Mouse (Mus musculus) induced T-regulatory cell, adult 2 months (primary cell): ENCODE measurements around the gene Hepacam2.
A peak's percentile ranks its signal among the peaks of the same experiment; 100 is the strongest.
"Not testable (repeated sequence)": the region's sequence is repeated elsewhere in the genome, so short reads cannot be mapped to it uniquely, and the experiment has no call there.

Source experiments
- DNase-seq: peaks from one replicate; pipeline ENCODE4 v3.0.0-alpha.2; 2012; ENCODE audit warnings: low read depth

Gene Hepacam2

DNA sequence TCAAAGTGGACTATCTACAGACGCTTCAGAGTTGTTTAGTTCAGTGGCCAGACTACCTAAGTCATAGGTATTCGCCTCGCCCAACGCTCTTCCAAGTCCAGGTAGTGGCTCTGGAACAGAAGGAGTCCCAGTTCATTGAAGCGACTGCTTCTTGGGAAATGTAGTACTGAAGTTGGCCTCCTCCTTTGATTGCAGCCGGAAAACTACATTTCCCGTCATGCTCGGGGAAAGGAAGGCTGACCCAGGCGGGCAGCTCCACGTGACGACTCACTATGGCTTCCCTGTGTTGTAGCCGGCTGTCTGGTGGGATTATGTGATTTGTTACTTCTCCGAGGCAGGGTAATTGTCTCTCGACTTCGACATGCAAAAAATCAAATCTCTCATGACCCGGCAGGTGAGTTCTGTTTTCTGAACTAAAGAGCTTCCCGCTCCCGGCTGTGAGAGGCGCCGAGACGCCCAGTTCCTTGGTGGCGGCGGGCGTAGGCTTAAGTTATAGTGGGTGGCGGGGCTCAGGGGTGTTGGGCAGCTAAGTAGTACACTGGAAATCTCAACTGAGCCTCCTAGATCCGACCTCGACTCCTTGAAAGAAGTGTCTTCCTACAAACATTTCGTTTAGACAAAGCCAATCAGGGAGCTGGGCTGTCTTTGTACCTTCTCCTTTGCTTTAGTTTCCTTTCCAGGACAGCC is at the start of gene Hepacam2, which contains the start of gene Vps50:
Gene Hepacam2 (minus strand): TSS at position 137 of the 687 bp plus-strand sequence.
Gene Vps50 (plus strand): TSS at position 221 of the 687 bp plus-strand sequence.
- peak; percentile 91 for DNase-seq

DNA sequence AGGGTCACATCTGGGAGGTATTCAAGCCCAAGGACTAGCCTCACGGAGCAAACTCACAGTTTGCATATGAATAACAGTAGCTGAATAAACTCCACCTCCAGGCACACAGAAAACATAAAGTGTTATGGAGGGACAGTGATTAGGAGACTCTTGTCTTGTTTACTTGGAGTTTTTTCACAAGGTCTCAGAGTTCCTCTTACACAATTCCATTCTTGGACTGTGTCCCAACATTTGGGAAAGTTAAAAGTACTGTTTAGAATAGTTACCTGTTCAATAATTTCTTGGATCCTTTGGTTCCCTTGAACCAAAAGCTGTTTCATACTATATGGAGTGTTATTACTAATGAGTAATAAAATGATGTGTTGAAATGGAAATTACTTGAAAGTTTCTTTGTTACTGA is 46.9 kb upstream of the Hepacam2 start:
- no peak for DNase-seq

DNA sequence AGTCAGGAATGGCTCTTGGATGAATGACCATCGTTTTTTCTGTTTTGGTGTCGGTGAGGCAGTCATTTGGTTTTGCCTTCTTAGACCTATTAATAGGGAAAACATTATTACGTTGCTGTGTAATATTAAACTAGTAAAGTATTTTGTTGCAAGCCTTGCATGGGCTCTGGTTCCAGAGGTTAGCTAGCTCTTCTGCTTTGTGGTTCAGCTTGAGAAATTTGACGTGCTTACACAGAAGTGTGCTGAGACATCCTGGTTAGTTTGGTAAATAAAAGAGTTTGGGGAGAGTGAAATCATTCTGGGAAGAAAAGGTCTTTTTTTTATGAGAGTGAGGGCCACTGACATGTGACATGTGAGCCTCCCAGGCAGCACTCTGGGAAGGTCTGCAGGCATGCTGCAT is 45.8 kb upstream of the Hepacam2 start:
- DNase-seq = no peak

DNA sequence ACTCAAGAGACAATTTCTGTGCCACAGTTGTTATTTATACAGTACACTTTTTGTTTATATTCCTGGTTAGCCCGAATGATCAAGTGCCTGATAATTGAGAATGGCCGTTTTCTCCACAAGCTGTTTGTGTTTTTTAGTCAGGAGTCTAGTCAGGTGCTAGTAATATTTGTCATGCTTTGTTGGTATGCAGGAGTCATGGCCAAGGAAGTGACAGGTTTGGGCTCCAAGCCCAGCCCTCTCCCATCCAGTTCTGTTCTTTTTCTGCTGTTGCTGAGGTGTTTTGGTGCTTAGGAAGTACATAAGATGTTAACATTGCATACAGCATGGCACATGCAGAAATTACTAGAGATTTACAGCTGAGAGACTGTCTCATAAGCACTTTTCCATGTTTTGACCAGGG is 41.4 kb upstream of the Hepacam2 start:
- no peak for DNase-seq

DNA sequence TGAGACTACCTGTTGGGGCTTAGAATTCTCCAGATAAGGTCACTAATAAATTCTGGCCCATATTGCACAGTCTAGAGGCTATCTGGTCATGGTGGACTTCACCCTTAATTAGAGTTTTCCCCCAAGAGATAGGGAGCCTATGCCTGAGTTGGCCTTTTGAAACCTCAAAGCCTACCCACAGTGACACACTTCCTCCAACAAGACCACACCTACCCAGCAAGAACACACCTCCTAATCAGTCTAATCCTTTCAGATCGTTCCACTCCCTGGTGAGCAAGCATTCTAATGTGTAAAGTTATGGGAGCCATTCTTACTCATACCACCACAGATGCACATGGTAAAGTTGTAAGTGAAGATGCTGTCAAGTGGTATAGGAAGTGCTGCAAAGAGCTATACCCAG is 38.0 kb upstream of the Hepacam2 start:
- DNase-seq = peak; percentile 11

DNA sequence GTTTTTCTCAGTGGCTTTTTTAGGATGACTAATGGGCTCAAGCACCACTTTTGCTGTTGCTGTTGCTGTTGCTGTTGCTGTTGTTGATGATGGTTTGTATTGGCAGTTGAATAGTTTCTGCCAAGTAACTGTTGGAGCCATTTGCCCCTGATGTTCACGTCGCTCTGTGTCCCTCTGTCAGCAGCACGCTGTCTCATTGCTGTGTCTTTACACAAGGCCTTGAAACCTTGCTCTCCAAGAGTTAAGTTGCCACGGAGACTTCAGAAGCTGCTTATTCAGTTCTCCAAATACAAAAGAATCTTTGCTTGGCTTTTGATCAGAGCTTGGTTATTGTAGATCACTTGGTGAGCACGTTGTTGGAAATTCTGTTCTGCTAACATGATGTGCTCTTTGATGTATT is 33.3 kb upstream of the Hepacam2 start:
- DNase-seq = no peak

DNA sequence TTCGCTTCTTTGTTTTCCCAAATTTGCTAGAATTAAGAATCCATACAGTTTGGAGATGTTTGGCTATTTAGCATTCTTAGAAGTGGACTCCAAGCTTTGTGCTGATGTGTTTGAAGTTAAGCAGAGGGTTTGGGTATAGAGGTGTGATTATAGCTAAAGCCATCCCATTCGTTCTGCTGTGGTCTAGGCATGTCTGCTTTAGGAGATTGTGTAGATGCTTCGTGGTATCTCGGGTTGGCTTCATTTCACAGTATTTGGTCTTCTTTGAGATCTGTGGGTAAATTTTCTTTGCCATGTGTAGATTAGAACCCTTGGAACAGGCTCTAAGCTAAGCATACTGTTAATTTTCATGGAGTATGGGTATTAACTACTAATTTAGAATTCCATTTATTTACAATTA is 30.1 kb upstream of the Hepacam2 start:
- DNase-seq = no peak

DNA sequence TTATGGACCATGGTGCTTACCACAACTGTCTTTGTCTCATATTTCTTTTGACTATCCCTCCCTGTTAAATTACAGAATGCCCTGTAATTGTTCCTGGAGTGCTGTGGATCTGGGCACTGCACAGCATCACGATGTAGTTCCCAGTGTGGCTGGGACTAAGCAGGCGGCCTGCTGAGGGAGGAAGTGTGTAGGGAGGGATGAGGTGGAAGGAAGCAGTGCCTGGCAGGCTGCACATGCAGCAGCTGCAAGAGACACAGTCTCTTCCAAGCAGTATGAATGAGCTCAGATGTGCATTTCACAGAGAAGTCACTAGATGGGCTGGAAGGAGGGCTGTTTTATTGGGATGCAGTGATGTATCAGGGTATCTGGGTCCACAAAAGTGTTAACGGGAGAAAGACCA is 14.5 kb upstream of the Hepacam2 start:
- no peak for DNase-seq

DNA sequence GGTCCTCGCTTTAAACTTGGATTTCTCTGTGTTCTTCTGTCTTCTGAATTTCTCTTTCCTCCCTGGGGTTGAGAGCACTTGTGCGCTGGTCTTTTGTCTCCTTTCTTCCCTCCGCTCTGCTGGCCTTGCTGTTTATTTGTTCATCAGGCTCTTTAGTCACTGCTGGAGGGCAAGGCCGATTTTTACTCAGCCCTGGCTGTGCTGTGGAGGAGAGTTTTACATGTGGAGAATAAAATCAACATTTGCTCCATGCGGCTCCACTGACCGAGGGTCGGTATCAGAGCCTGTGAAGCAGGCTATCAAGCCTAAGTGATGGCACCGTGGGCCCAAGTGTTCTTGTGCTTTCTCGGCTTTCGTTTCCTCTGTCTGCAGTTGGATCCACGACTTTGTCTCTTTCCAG is 13.5 kb upstream of the Hepacam2 start:
- DNase-seq = no peak

DNA sequence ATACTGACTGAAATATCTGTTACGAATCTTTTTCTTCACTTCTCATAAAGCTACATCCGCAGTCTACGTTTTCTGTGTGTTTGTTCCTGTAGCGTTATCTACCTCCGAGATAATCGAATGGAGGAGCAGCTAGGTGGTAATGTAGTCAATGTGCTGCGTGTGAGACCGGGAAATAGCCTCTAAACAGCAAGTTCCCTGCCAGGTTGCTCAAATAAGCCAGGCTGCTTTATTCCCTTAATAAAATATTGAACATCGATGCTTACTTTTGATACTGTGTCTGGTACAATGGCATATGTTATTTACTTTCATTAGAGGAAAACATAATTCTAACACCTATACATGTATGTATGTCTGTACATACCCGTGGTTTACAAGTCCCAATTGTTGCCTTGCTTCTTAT is 13.0 kb upstream of the Hepacam2 start:
- no peak for DNase-seq

DNA sequence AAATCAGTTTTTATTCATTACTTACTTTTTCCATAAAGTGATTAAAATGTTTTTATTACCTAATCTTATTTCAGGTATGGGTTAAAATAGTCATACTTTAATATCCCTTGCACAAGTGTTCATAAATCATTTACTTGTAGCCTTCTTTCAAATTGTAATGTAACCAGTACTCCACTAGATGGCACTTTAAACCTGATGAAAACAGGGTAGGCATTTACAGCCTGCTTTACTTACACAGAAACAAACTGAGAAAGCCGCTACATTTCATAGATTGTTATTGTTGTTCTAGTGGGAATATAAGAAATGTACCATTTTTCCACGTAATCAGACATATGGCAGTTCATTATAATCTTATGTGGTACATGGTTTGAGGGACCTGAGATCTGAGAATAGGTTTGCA is 11.7 kb upstream of the Hepacam2 start:
- peak; percentile 69 for DNase-seq

DNA sequence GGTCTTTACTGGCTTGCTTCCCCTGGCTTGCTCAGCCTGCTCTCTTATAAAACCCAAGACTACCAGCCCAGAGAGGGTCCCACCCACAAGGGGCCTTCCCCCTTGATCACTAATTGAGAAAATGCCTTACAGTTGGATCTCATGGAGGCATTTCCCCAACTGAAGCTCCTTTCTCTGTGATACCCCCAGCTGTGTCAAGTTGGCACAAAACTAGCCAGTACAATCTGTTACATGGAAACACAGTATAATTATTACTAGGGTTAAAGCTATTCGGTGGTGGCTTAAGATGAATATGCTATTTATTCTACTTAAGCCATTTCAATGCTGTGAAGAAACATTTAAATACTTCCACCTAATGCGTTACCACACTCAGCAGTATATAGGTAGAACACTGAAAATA is 10.1 kb upstream of the Hepacam2 start:
- DNase-seq = not testable (repeated sequence)

DNA sequence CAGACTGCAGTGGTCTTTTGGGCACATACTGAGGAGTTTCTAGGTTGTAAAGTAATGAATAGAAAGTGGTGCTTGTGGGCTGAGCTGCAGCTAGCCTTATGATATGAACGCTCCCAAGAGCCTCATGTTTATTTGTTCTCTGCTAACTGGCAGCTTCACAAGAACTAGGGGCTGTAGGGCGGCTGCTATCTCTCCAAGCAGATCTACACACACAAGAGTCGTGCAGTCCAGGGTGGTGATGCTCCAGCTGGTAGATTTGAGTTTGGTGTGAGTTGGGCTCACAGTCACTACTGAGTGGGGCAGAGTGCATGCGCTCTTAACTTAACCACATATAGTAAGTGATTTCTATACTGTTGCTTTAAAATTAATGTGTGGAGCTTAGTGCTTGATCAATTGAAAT is 9.0 kb upstream of the Hepacam2 start:
- DNase-seq = no peak

DNA sequence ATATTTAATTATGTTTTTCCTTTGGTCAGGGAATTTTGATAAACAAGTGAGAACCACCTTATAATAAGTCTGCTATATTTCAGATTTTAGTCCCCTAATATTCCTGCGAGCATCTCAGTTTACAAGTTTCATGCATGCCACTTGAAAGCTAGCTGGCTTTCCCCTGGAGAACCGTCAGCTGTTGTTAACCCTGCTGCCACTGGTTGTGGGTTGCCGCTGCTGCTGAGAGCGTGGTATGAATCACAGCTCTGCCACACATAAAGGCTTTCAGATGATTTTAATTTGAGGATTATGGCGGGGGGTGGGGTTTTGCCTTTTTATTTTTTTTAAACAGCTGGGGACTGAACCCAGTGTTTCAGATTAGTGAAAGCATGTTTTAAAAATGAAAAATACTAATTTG is 7.2 kb upstream of the Hepacam2 start:
- no peak for DNase-seq

DNA sequence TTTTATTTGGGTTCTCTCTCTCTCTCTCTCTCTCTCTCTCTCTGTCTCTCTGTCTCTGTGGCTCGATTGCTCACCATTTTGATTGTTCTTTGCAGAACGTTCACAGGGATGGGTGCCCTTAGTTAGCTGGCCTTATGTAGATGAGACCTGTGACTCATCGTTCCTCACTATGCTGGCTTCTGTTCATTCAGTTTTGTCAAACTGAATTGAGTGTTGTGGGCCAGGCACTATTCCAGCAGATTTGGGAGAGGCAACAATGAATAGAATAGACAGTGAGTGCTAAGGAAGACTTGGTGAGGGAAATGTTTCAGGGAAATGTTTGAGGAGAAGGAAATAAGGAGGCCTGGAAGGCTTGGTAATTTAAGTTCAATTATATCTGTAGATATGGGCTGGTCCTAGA is 2.2 kb upstream of the Hepacam2 start:
- no peak for DNase-seq

DNA sequence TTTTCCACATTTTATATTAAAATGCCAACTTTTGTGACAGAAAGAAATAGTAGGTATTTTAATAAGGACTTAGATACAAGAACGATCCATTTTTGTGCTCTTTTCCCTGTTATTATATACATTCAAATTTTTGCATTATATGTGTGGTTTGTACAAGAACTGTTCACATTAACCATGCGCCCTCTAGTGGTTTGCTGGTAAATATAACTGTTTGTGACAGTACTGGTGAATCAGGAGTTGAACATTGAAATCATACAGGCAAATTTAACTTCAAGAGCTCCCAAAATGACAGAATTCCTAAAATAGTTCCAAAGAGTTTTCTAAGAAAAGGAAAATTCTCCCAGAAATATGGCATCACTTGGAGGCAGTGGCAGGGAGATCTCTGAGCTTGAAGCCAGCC is 1.9 kb downstream of the Hepacam2 start:
- DNase-seq = peak; percentile 78

DNA sequence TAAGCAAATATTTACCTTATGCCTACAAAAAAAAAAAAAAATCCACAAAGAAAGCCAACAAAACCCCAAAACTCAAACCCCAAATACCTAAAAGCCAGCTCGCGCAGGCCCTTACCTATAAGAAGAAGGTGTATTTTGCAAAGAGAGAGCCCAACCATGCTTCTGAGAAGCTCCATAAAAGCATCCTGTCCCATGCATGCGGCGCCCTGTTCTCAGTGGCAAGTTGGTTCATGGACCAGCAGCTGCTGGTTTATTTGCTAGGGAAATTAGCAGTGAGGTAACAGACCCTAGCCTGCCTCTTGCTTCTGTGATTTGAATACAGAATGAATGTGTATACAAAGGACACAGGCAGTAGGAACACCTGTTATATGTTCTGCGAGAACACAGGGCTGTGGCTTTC is 3.8 kb downstream of the Hepacam2 start:
- no peak for DNase-seq

DNA sequence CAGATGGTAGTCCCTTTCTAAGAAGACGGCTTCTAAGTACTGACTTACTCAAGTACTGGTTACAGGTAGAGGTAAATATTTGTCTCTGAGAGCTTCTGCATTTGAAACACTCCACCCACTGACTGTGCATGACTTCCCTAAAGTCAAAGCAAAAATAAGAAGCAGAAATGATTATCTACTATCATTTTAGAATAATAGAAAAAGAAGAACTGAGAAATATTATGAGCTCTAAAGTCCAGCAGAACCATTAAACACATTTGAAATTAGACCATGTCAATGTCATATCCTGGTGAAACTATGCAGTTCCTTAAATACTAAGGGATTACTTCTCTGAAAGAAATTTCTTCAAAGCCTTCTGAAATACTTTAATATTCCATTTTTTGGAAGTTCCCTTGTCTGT is 10.7 kb downstream of the Hepacam2 start:
- DNase-seq = no peak

DNA sequence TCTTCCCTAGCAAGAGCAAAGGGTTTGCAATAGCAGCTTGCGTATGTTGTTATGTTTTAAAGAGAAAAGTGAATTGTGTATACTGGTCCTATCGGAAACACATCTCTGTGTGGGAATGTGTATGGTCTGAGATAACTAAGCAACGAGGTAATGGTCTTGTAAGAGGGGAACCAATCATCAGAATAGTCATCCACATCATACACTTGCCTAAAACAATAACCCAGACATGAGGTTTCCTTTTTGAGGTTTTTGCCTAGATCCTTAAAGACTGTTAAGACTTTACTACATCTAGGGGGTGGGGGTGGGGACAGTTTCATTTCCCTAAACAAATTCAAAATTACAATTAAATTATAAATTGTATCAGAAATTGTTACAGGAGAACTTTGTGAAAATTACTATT is 13.0 kb downstream of the Hepacam2 start:
- no peak for DNase-seq

DNA sequence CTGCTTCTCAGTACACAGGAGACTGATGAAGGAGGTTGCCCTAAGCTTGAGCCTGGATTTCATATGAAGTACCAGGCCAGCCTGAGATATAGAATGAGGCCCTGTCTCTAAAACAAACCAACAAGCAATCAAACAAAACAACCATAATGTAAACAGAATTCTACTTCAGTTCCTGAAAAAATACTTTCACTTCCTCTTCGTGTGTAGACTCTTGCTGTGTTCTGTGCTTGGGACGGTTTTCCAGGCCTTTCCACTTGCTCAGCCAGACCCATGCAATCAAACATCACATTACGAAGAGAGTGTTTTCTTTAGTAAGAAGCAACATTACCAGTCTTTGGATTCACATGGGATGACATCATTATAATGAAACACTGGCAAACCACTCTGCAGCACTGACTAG is 16.4 kb downstream of the Hepacam2 start:
- DNase-seq = no peak

DNA sequence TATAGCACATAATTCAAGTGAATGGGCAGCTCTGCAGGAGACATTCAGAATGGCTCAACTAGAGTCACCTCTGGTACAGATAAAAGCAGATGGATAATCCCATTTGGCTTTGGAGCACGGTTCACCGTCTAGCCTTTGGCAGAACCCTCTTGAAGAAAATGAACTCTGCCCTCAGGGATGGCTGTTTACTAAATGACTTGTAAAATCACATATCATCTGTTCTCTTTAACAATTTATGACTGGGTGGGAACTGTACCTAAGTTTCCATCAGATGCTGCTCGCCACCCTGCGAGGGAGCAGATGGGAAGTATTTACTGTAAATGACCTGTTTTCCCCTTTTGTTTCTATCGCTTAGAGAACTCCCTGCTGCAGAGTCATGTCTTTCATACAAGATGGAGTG is 18.2 kb downstream of the Hepacam2 start:
- no peak for DNase-seq

DNA sequence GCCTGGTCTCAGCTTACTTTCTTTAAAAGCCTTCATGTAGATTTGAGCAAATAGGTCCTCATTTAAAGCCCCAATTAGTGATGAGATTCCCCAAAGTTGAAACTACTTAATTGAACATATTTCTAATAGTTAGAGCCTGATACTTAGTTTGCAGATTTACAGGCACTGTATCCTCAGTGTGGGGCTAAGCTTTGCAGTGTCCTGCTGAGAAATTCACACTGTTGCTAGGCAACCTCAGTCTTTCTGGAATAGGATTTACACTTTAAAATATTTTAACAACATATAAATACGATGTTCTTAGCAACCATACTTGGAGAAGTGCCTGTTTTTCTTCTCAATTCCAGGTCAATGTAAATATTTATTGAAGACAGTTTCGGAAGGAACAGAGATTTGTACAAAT is 21.8 kb downstream of the Hepacam2 start:
- no peak for DNase-seq

DNA sequence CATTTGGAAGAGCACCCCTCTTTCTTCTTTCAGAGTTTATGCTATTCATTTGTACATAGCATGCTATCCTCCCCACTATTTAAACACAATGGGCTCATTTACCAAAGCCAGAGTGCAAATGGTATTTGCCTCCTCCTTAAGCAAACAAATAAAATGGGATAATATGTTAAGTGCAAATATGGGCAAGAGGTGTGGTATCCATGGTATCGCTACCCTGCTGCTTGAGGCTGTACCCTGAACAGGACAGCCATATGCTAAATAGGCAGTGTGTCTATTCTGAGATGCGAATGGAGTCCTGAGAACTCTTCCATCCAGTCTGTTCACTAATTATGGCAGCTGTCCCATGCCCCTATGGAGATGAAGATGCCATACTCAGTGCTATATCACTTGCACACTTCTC is 27.4 kb downstream of the Hepacam2 start:
- DNase-seq = no peak

DNA sequence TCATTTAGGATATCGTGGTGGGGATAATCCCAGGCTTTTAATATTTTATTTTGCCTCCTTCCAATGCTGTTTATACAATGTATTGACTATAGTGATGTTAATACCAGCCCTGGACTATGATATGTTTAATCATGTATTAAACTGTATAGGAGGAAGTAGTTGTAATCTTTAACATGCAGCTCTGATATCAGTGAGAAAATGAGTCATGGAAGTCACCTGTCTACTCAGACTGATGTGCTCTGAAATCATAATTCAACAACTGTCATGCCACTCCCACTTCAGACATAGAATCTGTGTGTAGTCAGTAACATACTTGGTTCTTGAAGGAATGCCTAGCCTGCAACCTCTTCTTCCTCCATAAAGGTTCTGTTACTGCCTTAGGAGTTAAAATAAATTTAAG is 29.5 kb downstream of the Hepacam2 start:
- DNase-seq = no peak

DNA sequence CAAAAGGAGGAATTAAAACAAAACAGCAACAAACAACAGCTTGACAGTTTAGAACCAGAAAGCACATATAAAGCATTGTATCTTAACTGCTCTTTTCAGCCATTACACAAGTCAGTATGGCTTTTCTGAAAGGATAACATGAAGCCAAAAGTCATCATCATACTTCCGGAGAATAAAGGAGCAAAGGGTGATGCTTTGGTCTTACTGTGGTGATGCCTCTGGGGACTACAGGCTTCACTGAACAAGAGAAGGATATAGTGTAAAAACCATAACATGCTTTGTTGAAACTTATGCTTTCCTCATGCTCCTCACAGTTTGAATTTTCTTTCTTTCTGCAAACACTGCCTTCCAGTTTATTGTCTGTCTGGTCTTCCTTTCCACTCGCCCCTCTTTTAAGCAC is 34.5 kb downstream of the Hepacam2 start:
- no peak for DNase-seq
